Mouse (Mus musculus) cerebellum, postnatal 14 days (tissue): Measurements from ENCODE around the gene Erp44.

Source experiments
- DNase-seq, 2 experiments: peaks; one replicate each; pipeline ENCODE4 v3.0.0; 2021; ENCODE audit warnings: mixed read lengths in 2 of 2

The Erp44 gene

GRCm38 (mm10) chr4:48236721-48237120, 42.6 kb downstream of the Erp44 start:
- DNase-seq: no peak

GRCm38 (mm10) chr4:48226800-48227199, 52.6 kb downstream of the Erp44 start:
- no peak for DNase-seq

GRCm38 (mm10) chr4:48225604-48226003, 53.8 kb downstream of the Erp44 start:
- no peak for DNase-seq

- peak; percentile 89 to 90 for DNase-seq
Measured at GRCm38 (mm10) chr4:48225173-48225572, 54.2 kb downstream of the Erp44 start.

- peak; percentile 71 to 76 for DNase-seq
Measured at GRCm38 (mm10) chr4:48203564-48203963, 75.8 kb downstream of the Erp44 start.

GRCm38 (mm10) chr4:48198447-48198846, 80.9 kb downstream of the Erp44 start:
- no peak for DNase-seq

- DNase-seq: no peak
Measured at GRCm38 (mm10) chr4:48197925-48198324, 81.4 kb downstream of the Erp44 start.

GRCm38 (mm10) chr4:48182115-48182806, 97.1 kb downstream of the Erp44 start:
- DNase-seq: no peak

- no peak for DNase-seq
Measured at GRCm38 (mm10) chr4:48181366-48181765, 98.0 kb downstream of the Erp44 start.

- no peak for DNase-seq
Measured at GRCm38 (mm10) chr4:48180922-48181321, 98.4 kb downstream of the Erp44 start.

GRCm38 (mm10) chr4:48175666-48176065, 103.7 kb downstream of the Erp44 start:
- DNase-seq: no peak

- peak; percentile 26 to 45 for DNase-seq
Measured at GRCm38 (mm10) chr4:48163851-48164250, 115.5 kb downstream of the Erp44 start.

- DNase-seq: no peak
Measured at GRCm38 (mm10) chr4:48160386-48160785, 119.0 kb downstream of the Erp44 start.

GRCm38 (mm10) chr4:48155864-48156263, 123.5 kb downstream of the Erp44 start:
- no peak for DNase-seq

GRCm38 (mm10) chr4:48153229-48153628, 126.1 kb downstream of the Erp44 start:
- no peak for DNase-seq

GRCm38 (mm10) chr4:48149492-48149891, 129.9 kb downstream of the Erp44 start:
- DNase-seq: no peak
